Mouse (Mus musculus) forebrain, embryonic 14.5 days (tissue): ENCODE results near the gene Clca3a1. TPM values are rescaled to one million over a fixed set of nuclear protein-coding genes. Genes with fewer than 3 reads are reported as not detected.
"Not testable (repeated sequence)": the region's sequence is repeated elsewhere in the genome, so short reads cannot be mapped to it uniquely, and the experiment has no call there.

Experiments used
- ATAC-seq: fragments of 200-750 bp; cut with Nextera tagmentation; 2 replicates; pipeline ENCODE4 v1.8.0; 2017; ENCODE audit warnings: mild to moderate bottlenecking, moderate library complexity
- DNase-seq: peaks from one replicate; pipeline ENCODE4 v3.0.0-alpha.2; 2015; ENCODE audit warnings: low spot score
- H3K27ac ChIP-seq: fragments of 300-500 bp; sonication (generic); 2 replicates; pipeline ENCODE4 v1.5.1; 2014; ENCODE audit warnings: low read depth, mild to moderate bottlenecking, control low read depth, low read length, moderate library complexity
- H3K27me3 ChIP-seq: fragments of 300-500 bp; sonication (generic); replicated peaks from 2 replicates; pipeline ENCODE4 v1.6.1; 2014; ENCODE audit warnings: low read length, control low read depth, mixed read lengths; ENCODE audit not compliant: control insufficient read depth, insufficient read depth
- H3K36me3 ChIP-seq: fragments of 300-500 bp; sonication (generic); 2 replicates; pipeline ENCODE4 v1.6.1; 2014; ENCODE audit warnings: low read length, control low read depth; ENCODE audit not compliant: control insufficient read depth, insufficient read depth
- H3K4me1 ChIP-seq: fragments of 300-500 bp; sonication (generic); 2 replicates; pipeline ENCODE4 v1.6.1; 2014; ENCODE audit warnings: antibody characterized with exemption, low read length, control low read depth; ENCODE audit not compliant: control insufficient read depth, insufficient read depth
- H3K4me2 ChIP-seq: fragments of 300-500 bp; sonication (generic); 2 replicates; pipeline ENCODE4 v1.6.1; 2014; ENCODE audit warnings: mild to moderate bottlenecking, control low read depth, low read length
- H3K4me3 ChIP-seq: fragments of 300-500 bp; sonication (generic); 2 replicates; pipeline ENCODE4 v1.5.1; 2014; ENCODE audit warnings: low read depth, low read length, control low read depth
- H3K9ac ChIP-seq: fragments of 300-500 bp; sonication (generic); 2 replicates; pipeline ENCODE4 v1.6.1; 2014; ENCODE audit warnings: mild to moderate bottlenecking, low read length, control low read depth, moderate library complexity
- H3K9me3 ChIP-seq: fragments of 300-500 bp; sonication (generic); replicated peaks from 2 replicates; pipeline ENCODE4 v1.6.1; 2016; ENCODE audit warnings: low read length, control low read depth, mixed read lengths; ENCODE audit not compliant: control insufficient read depth
- WGBS: fragments of 180-500 bp; shearing (Covaris S2); extraction: QIAGEN DNeasy Blood & Tissue Kit; methylation state at CpG from one replicate; pipeline ENCODE4 v1.1.7; 2014; 5-methylcytosine and 5-hydroxymethylcytosine counted together
- polyA plus RNA-seq: library from polyadenylated mRNA; unstranded; fragments of >200 nt; fragmentation: Nextera tagmentation; extraction: Ambion mirVana; gene quantifications from 2 replicates; pipeline ENCODE4 v1.2.1, GENCODE M21; 2014

The Clca3a1 gene
- polyA plus RNA-seq, 1 experiment from 2014 or later, result 0.47 TPM

GRCm38 (mm10) chr3:144756103-144756502, 4.7 kb downstream of the Clca3a1 start:
- H3K9me3 ChIP-seq, H3K27me3 ChIP-seq, H3K4me2 ChIP-seq, H3K9ac ChIP-seq, H3K27ac ChIP-seq, H3K4me3 ChIP-seq, H3K36me3 ChIP-seq, H3K4me1 ChIP-seq: not testable (repeated sequence)
- 43% methylated on average over 8 of the region's 8 CpGs for WGBS
- peak; percentile 19 for DNase-seq
- peak; percentile 52; the same call in 1 of the 2 replicates for ATAC-seq

- Histone ChIP-seq H3K27ac (no peak overlapping the region), H3K36me3 (no peaks in the 10 kb centered on the region), H3K4me2 (no peak overlapping the region), H3K4me1 (no peaks in the 10 kb centered on the region), H3K27me3 (no peaks in the 10 kb centered on the region), H3K4me3 (no peak overlapping the region), H3K9ac (no peak overlapping the region), H3K9me3 (no peaks in the 10 kb centered on the region)
- no peak for ATAC-seq
- DNase-seq, result no peak
- 3% methylated on average over 2 of the region's 2 CpGs for WGBS
Measured at GRCm38 (mm10) chr3:144753120-144753519, 7.7 kb downstream of the Clca3a1 start.

DNA sequence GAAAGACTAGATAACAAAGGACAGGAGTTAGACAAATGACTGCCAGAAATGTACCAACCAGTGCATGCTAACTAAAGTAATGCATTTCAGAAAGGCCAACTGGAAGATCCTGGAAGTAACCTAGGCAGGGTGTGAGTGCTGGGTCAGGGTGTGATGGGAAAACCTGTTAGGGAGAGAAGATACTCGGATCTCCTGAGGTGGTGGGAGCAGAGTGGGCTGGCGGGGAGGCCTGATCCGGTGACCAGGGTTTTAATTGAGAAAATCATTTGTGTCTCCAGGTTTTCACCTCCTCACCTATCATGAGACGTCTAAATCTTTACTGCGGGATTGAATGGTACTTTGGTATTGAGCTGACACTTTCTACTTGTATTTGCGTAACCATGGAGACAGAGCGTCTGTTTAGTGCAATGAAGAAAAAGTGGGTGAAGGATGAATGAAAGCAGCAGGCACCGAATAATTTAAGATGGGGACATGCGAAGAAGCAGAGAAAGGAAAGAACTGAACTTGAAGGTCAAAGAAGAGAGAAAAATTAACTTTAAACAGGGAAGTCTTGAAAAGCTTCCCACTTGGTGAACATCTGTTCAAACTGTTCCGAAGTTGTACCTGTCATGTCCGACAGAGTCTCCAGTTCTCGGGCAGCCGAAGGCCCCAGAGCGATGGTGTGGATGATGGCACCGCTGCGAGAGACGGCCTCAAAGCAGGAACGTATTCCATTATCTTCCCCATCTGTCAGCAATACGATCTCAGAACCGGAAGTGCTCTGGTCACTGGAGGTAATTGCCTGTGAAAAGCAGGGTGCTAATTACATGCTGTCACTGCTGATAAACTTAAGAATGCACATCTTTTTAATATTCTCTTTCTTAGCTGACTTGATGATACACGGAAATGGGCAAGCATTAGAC, 11.5 kb downstream of the Clca3a1 start:
- H3K9ac ChIP-seq, H3K27ac ChIP-seq, H3K36me3 ChIP-seq, H3K4me3 ChIP-seq, H3K27me3 ChIP-seq, H3K9me3 ChIP-seq, H3K4me2 ChIP-seq, H3K4me1 ChIP-seq: not testable (repeated sequence)
- ATAC-seq (peak; percentile 83), DNase-seq (peak; percentile 32)
- WGBS, result 41% methylated on average over 18 of the region's 21 CpGs

DNA sequence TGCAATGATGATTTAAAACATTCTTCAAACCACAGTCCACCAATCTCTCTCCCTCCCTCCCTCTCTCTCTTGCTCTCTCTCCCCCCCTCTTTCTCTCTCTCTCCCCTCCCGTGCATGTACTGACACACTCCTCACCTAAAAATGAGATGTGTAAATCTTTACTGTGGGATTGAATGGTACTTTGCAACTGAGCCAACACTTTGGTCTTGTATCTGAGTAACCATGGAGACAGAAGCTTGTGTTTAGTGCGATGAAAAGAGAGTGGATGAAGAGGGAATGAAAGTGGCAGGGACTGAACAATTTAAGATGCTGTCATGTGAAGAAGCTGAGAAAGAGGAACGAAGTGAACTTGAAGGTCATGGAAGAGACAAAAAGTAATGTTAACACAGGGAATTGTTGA, 13.1 kb downstream of the Clca3a1 start:
- not testable (repeated sequence) for H3K9ac ChIP-seq, H3K36me3 ChIP-seq, H3K27ac ChIP-seq, H3K9me3 ChIP-seq, H3K27me3 ChIP-seq, H3K4me2 ChIP-seq, H3K4me3 ChIP-seq, H3K4me1 ChIP-seq
- ATAC-seq (peak; percentile 66; the same call in 1 of the 2 replicates), DNase-seq (peak; percentile 44)
- 12% methylated on average over 3 of the region's 3 CpGs for WGBS

DNA sequence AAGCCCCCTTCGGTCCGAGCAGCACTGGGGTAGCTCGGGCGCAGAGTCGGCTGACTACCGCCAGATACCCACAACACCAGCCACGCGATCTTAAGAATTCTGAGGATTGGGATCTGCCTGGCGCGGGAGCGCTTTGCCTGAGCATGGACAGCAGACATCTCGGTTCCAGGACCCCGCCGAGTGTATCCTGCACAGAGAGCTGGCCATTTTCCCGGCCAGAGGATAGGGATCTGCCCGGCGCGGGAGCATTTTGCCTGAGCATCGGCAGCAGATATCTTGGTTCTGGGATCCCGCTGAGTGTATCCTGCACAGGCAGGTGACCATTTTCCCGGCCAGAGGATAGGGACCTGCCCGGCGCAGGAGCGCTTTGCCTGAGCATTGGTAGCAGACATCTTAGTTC, 22.4 kb downstream of the Clca3a1 start:
- not testable (repeated sequence) for H3K27ac ChIP-seq, H3K4me3 ChIP-seq, H3K9me3 ChIP-seq, ATAC-seq, H3K9ac ChIP-seq, H3K4me1 ChIP-seq, H3K36me3 ChIP-seq, H3K27me3 ChIP-seq, DNase-seq, H3K4me2 ChIP-seq
- 79% methylated on average over 24 of the region's 24 CpGs for WGBS

- no peak overlapping the region for H3K27ac ChIP-seq
- DNase-seq (peak; percentile 49), ATAC-seq (peak; percentile 55; the same call in 1 of the 2 replicates)
- H3K4me2 ChIP-seq, result no peak overlapping the region
- no peaks in the 10 kb centered on the region for H3K4me1 ChIP-seq
- H3K9me3 ChIP-seq, result no peaks in the 10 kb centered on the region
- 29% methylated on average over 9 of the region's 9 CpGs for WGBS
- no peak overlapping the region for H3K9ac ChIP-seq
- no peaks in the 10 kb centered on the region for H3K27me3 ChIP-seq
- no peak overlapping the region for H3K4me3 ChIP-seq
- no peaks in the 10 kb centered on the region for H3K36me3 ChIP-seq
Measured at GRCm38 (mm10) chr3:144736831-144737230, 23.9 kb downstream of the Clca3a1 start.

- WGBS, result 45% methylated on average over 4 of the region's 4 CpGs
Measured at GRCm38 (mm10) chr3:144723455-144723854, 37.3 kb downstream of the Clca3a1 start.

DNA sequence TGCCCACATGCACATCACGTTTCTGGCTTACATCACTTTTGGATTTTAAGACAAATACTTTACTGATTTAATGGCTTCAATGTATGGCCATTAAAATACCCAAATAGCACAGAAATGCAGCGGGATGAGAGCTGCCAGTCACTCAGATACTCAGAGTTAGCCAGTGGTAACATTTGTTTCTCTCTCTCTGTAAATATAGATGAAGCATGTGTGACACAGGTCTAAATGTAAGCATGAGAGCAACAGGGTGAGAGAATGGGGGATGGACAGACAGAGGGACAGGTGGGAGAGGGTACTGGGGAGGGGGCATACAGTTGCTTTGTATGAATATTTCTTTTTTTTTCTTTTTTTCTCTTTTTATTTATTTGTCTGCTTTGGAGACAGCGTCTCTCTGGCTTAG, 38.2 kb downstream of the Clca3a1 start:
- not testable (repeated sequence) for ATAC-seq, H3K9me3 ChIP-seq, DNase-seq, H3K27ac ChIP-seq, H3K9ac ChIP-seq, H3K27me3 ChIP-seq, H3K36me3 ChIP-seq, H3K4me2 ChIP-seq, H3K4me3 ChIP-seq
- WGBS, result 83% methylated on average over 3 of the region's 3 CpGs
- peaks cover 14% of the 10 kb centered on the region for H3K4me1 ChIP-seq

More at GRCm38 (mm10) chr3:144723455-144723854, 37.3 kb downstream of the Clca3a1 start:
- no peak overlapping the region for H3K4me3 ChIP-seq
- no peak overlapping the region for H3K4me2 ChIP-seq
- H3K36me3 ChIP-seq, result no peaks in the 10 kb centered on the region
- no peaks in the 10 kb centered on the region for H3K9me3 ChIP-seq
- no peak overlapping the region for H3K9ac ChIP-seq
- H3K27ac ChIP-seq, result no peak overlapping the region
- no peaks in the 10 kb centered on the region for H3K27me3 ChIP-seq
- peaks cover 7% of the 10 kb centered on the region for H3K4me1 ChIP-seq
- no peak for ATAC-seq
- DNase-seq, result peak; percentile 35

GRCm38 (mm10) chr3:144721860-144722256, 38.9 kb downstream of the Clca3a1 start:
- ATAC-seq (no peak), DNase-seq (no peak)
- no peak overlapping the region for H3K27ac ChIP-seq
- no peaks in the 10 kb centered on the region for H3K36me3 ChIP-seq
- no peak overlapping the region for H3K4me2 ChIP-seq
- no peak overlapping the region for H3K9ac ChIP-seq
- no peaks in the 10 kb centered on the region for H3K9me3 ChIP-seq
- WGBS, result 85% methylated on average over 9 of the region's 9 CpGs
- H3K4me3 ChIP-seq, result no peak overlapping the region
- peaks cover 15% of the 10 kb centered on the region for H3K4me1 ChIP-seq
- no peaks in the 10 kb centered on the region for H3K27me3 ChIP-seq
